Mouse (Mus musculus): ENCODE data around the gene Phactr3.

Phactr3 gene

GRCm38 (mm10) chr2:178193445-178193844, 74.7 kb downstream of the Phactr3 start:
- DNase-seq (ENCODE audit: low spot score in 2 of 2): no peak

GRCm38 (mm10) chr2:178194908-178195307, 76.1 kb downstream of the Phactr3 start:
- DNase-seq (ENCODE audit: low spot score in 2 of 2): no peak

GRCm38 (mm10) chr2:178196038-178196437, 77.3 kb downstream of the Phactr3 start:
- DNase-seq (ENCODE audit: low spot score in 2 of 2): no peak

GRCm38 (mm10) chr2:178197542-178197941, 78.8 kb downstream of the Phactr3 start:
- no peak for DNase-seq (ENCODE audit: low spot score in 2 of 2)

- no peak for DNase-seq (ENCODE audit: low spot score in 2 of 2)
Observed at GRCm38 (mm10) chr2:178204455-178204854, 85.7 kb downstream of the Phactr3 start.

- DNase-seq (ENCODE audit: low spot score in 2 of 2): no peak
Observed at GRCm38 (mm10) chr2:178208186-178208600, 89.4 kb downstream of the Phactr3 start.

GRCm38 (mm10) chr2:178213826-178214225, 95.1 kb downstream of the Phactr3 start:
- DNase-seq (ENCODE audit: low spot score in 2 of 2): no peak

- DNase-seq (ENCODE audit: low spot score in 2 of 2): no peak
Observed at GRCm38 (mm10) chr2:178214531-178214930, 95.8 kb downstream of the Phactr3 start.

GRCm38 (mm10) chr2:178218461-178218860, 99.7 kb downstream of the Phactr3 start:
- no peak for DNase-seq (ENCODE audit: low spot score in 2 of 2)

- no peak for DNase-seq (ENCODE audit: low spot score in 2 of 2)
Observed at GRCm38 (mm10) chr2:178219454-178220147, 100.8 kb downstream of the Phactr3 start.

GRCm38 (mm10) chr2:178220148-178220717, 101.5 kb downstream of the Phactr3 start:
- no peak for DNase-seq (ENCODE audit: low spot score in 2 of 2)

- no peak for DNase-seq (ENCODE audit: low spot score in 2 of 2)
Observed at GRCm38 (mm10) chr2:178221003-178221402, 102.2 kb downstream of the Phactr3 start.

- DNase-seq (ENCODE audit: low spot score in 2 of 2): no peak
Observed at GRCm38 (mm10) chr2:178229231-178229630, 110.5 kb downstream of the Phactr3 start.

GRCm38 (mm10) chr2:178233487-178233886, 114.7 kb downstream of the Phactr3 start:
- no peak for DNase-seq (ENCODE audit: low spot score in 2 of 2)

- DNase-seq (ENCODE audit: low spot score in 2 of 2): no peak
Observed at GRCm38 (mm10) chr2:178237056-178237455, 118.3 kb downstream of the Phactr3 start.

GRCm38 (mm10) chr2:178238503-178238902, 119.7 kb downstream of the Phactr3 start:
- DNase-seq (ENCODE audit: low spot score in 2 of 2): no peak

GRCm38 (mm10) chr2:178240886-178241285, 122.1 kb downstream of the Phactr3 start:
- no peak for DNase-seq (ENCODE audit: low spot score in 2 of 2)

- no peak for DNase-seq (ENCODE audit: low spot score in 2 of 2)
Observed at GRCm38 (mm10) chr2:178241374-178241773, 122.6 kb downstream of the Phactr3 start.

- no peak for DNase-seq (ENCODE audit: low spot score in 2 of 2)
Observed at GRCm38 (mm10) chr2:178242996-178243395, 124.2 kb downstream of the Phactr3 start.

GRCm38 (mm10) chr2:178244866-178245265, 126.1 kb downstream of the Phactr3 start:
- DNase-seq (ENCODE audit: low spot score in 2 of 2): no peak

- no peak for DNase-seq (ENCODE audit: low spot score in 2 of 2)
Observed at GRCm38 (mm10) chr2:178245841-178246240, 127.1 kb downstream of the Phactr3 start.

- no peak for DNase-seq (ENCODE audit: low spot score in 2 of 2)
Observed at GRCm38 (mm10) chr2:178246767-178247166, 128.0 kb downstream of the Phactr3 start.

- no peak for DNase-seq (ENCODE audit: low spot score in 2 of 2)
Observed at GRCm38 (mm10) chr2:178247274-178247673, 128.5 kb downstream of the Phactr3 start.

Measured in urinary bladder, adult 18-20 months (tissue).